Mouse (Mus musculus) liver, postnatal 0 days (tissue): ENCODE measurements around the gene Dqx1. TPM values are rescaled to one million over a fixed set of nuclear protein-coding genes. Genes with fewer than 3 reads are reported as not detected.

ENCODE experiments used
- ATAC-seq: fragments of 200-750 bp; cut with Nextera tagmentation; 2 replicates; pipeline ENCODE4 v1.8.0; 2017; ENCODE audit warnings: mild to moderate bottlenecking, moderate library complexity
- DNase-seq: peaks from one replicate; pipeline ENCODE4 v3.0.0-alpha.2; 2016
- H3K27ac ChIP-seq: fragments of 300-500 bp; sonication (generic); 2 replicates; pipeline ENCODE4 v1.5.1; 2014; ENCODE audit warnings: antibody characterized with exemption, moderate library complexity, mild to moderate bottlenecking, low read depth
- H3K27me3 ChIP-seq: fragments of 300-500 bp; sonication (generic); 2 replicates; pipeline ENCODE4 v1.6.1; 2014; ENCODE audit warnings: low read length, control low read depth, mixed read lengths; ENCODE audit not compliant: insufficient read depth
- H3K36me3 ChIP-seq: fragments of 300-500 bp; sonication (generic); replicated peaks from 2 replicates; pipeline ENCODE4 v1.6.1; 2014; ENCODE audit warnings: mild to moderate bottlenecking, control low read depth, low read length, moderate library complexity, mixed read lengths; ENCODE audit not compliant: insufficient read depth
- H3K4me1 ChIP-seq: fragments of 300-500 bp; sonication (generic); 2 replicates; pipeline ENCODE4 v1.6.1; 2014; ENCODE audit warnings: antibody characterized with exemption, mild to moderate bottlenecking, control low read depth; ENCODE audit not compliant: insufficient read depth
- H3K4me2 ChIP-seq: fragments of 300-500 bp; sonication (generic); 2 replicates; pipeline ENCODE4 v1.6.1; 2014; ENCODE audit warnings: low read depth, mild to moderate bottlenecking, low read length, moderate library complexity, mixed read lengths
- H3K4me3 ChIP-seq: fragments of 300-500 bp; sonication (generic); 2 replicates; pipeline ENCODE4 v1.5.1; 2014; ENCODE audit warnings: low read depth, low read length
- H3K9ac ChIP-seq: fragments of 300-500 bp; sonication (generic); replicated peaks from 2 replicates; pipeline ENCODE4 v1.6.1; 2014; ENCODE audit warnings: mild to moderate bottlenecking, moderate library complexity
- H3K9me3 ChIP-seq: fragments of 300-500 bp; sonication (generic); 2 replicates; pipeline ENCODE4 v1.6.1; 2016; ENCODE audit warnings: mild to moderate bottlenecking, control low read depth, low read length, mixed read lengths
- CTCF ChIP-seq: sonication (generic); IDR thresholded peaks from 2 replicates; pipeline ENCODE4 v1.5.1; 2016; ENCODE audit warnings: antibody characterized with exemption, low read depth
- EP300 ChIP-seq: IDR thresholded peaks from 2 replicates; pipeline ENCODE4 v1.6.1; 2016; ENCODE audit warnings: antibody characterized with exemption, low read depth, mild to moderate bottlenecking
- whole genome bisulfite sequencing: fragments of 180-500 bp; shearing (Covaris S2); extraction: QIAGEN DNeasy Blood & Tissue Kit; methylation state at CpG from one replicate; pipeline ENCODE4 v1.1.7; 2014; ENCODE audit not compliant: insufficient replicate concordance; 5-methylcytosine and 5-hydroxymethylcytosine counted together
- polyA plus RNA-seq: library from polyadenylated mRNA; unstranded; fragments of >200 nt; fragmentation: Nextera tagmentation; extraction: Ambion mirVana; gene quantifications from 2 replicates; pipeline ENCODE4 v1.2.1, GENCODE M21; 2015

Dqx1 gene
- polyA plus RNA-seq, 1 experiment from 2014 or later: 7.5 TPM

- Histone ChIP-seq H3K27me3 (peaks cover 20% of the 10 kb centered on the region), H3K9me3 (no peaks in the 10 kb centered on the region), H3K27ac (no peak overlapping the region; the same call in 1 of the 2 replicates), H3K4me2 (no peak overlapping the region), H3K4me1 (peaks cover 2% of the 10 kb centered on the region), H3K36me3 (no peaks in the 10 kb centered on the region), H3K4me3 (no peak overlapping the region), H3K9ac (no peak overlapping the region)
- ATAC-seq (no peak), DNase-seq (no peak)
- TF ChIP-seq CTCF (no peak), EP300 (no peak)
- 17% methylated on average over 6 of the region's 6 CpGs for WGBS
Measured at GRCm38 (mm10) chr6:83092416-83093127, 34.9 kb downstream of the Dqx1 start.

DNA sequence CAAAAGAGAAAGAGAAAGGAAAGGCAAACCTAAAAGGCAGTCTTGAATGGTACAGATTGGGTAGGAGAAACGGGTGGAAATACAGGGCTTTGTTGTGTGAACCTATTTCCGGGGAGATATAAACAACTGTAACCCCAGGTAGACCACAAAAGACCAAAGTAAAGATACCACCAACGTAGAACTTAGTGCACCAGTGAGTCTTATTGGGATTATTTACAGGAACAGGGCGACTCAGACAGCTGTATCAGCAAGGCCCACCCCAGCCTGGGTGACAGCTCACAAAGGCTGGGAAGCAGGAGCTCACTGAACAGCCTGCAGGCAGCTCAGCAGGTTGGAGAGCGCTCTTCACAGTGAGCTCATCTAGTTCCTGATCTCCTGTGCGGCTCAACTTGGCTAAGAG is 38.3 kb downstream of the Dqx1 start:
- Histone ChIP-seq H3K4me2 (no peak overlapping the region), H3K36me3 (no peaks in the 10 kb centered on the region), H3K9ac (no peak overlapping the region), H3K4me1 (peaks cover 2% of the 10 kb centered on the region; the same call in 1 of the 2 replicates), H3K4me3 (no peak overlapping the region), H3K9me3 (no peaks in the 10 kb centered on the region), H3K27ac (no peak overlapping the region), H3K27me3 (0 out of 2 replicates have a peak, but pooled peaks cover 1% of the 10 kb centered on the region)
- no peak for DNase-seq
- TF ChIP-seq CTCF: no peak
- 51% methylated on average over 6 of the region's 6 CpGs for WGBS
- no peak for ATAC-seq

DNA sequence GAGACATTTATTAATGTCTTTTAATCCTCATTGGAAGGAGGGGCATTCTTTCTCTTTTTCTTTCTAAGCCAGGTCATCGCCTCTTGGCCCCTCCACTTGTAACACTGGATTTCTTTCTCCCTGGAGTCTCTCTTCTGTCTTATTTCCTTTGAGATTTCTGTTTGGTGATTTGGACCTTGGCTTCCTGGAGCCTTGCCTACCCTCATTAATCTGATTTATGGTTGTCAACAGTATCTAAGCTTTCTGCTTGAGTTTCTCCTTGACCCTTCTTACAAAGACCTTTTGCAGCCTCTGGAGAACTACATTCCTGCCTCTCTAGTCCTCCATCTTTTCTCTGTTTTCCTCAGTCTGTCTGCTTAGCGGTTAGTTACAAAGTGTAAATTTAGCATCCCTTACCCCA is 40.8 kb downstream of the Dqx1 start:
- 78% methylated on average over 2 of the region's 2 CpGs for WGBS
- no peak overlapping the region for H3K4me3 ChIP-seq
- no peaks in the 10 kb centered on the region for H3K9me3 ChIP-seq
- H3K4me2 ChIP-seq: no peak overlapping the region
- TF ChIP-seq CTCF (no peak), EP300 (no peak)
- no peak overlapping the region for H3K27ac ChIP-seq
- DNase-seq: no peak
- ATAC-seq: no peak
- H3K4me1 ChIP-seq: peaks cover 21% of the 10 kb centered on the region
- H3K27me3 ChIP-seq: no peaks in the 10 kb centered on the region
- H3K9ac ChIP-seq: no peak overlapping the region
- no peaks in the 10 kb centered on the region for H3K36me3 ChIP-seq

DNA sequence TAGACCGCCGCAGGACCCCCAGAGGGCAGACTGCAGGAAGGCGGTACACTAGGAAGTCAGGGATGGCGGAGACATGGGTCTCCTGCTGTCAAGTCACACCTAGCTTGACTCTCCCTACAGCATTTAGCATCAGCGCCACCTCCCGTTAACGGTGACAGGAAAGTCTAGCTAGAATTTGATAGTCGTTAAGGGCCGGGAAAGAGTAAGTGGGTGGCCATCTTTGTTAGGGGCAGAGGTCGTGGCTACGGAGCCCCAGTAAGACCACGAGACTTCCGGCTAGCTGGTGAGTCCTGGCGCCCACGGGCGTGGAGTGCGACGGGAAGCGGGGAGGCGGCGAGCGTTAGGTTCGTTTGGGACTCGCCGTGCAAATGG is 43.7 kb downstream of the Dqx1 start, which contains the start of the genes Ccdc142 and Gm42688:
Gene Ccdc142 (plus strand): TSS at position 286 of the 372 bp plus-strand sequence.
Gene Gm42688 (plus strand): TSS at position 302 of the 372 bp plus-strand sequence.
- TF ChIP-seq CTCF (peak; percentile 92), EP300 (no peak)
- H3K9ac ChIP-seq: peak within 1 kb of the TSS; percentile 76

DNA sequence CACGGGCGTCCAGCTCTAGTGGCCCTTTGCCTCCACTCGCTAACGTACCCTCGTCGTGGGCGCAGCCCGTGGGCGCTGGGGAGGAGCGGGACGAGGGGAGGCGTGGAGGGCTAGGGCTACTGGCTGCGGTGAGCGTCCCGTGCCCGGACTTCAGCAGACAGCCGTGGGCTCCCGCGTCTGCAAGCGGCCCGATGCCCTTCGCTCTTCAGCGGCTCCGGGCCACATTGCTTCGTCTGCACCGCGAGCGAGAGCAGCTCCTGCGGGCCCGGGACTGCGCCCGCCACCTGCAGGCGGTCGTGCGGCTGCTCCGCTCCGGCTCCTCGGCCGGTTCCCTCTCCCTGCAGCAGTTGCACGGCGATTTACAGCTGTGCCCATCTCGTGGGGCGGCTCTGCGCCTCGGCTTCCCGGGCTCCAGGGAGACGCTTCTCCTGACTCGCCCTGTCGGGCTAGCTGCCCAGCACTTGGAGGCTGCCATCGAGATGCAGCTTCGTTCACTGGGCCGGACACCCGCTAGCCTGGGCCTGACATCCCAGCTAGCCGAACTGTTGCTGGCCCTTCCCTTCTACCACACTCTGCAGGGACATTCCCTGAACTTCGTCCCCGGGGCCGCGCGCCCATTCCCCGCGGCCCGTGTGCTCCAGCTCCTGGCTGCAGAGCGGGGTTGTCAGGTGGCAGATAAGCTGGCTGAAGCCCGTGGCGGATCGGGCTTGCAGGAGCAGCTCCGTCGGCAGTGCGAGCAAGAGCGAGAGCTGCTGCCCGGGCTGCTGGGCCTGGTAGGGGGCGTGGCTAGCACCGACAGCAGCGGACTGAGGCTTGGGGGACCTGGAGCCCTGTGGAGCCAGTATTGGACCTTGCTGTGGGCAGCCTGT is 44.3 kb downstream of the Dqx1 start:
- ATAC-seq: peak; percentile 85
- no peak for TF ChIP-seq EP300
- TF ChIP-seq CTCF: peak; percentile 71
- peak; percentile 78 for DNase-seq
- peak overlapping the region; percentile 85 for H3K27ac ChIP-seq
- H3K4me2 ChIP-seq: peak overlapping the region; percentile 100
- WGBS: 1% methylated on average over 50 of the region's 74 CpGs
- H3K36me3 ChIP-seq: 0 out of 2 replicates have a peak, but pooled peaks cover 5% of the 10 kb centered on the region
- H3K9me3 ChIP-seq: no peaks in the 10 kb centered on the region
- peaks cover 23% of the 10 kb centered on the region for H3K4me1 ChIP-seq
- peak overlapping the region; percentile 76 for H3K9ac ChIP-seq
- H3K4me3 ChIP-seq: peak overlapping the region; percentile 76
- H3K27me3 ChIP-seq: no peaks in the 10 kb centered on the region

More for the DNA sequence above, 43.7 kb downstream of the Dqx1 start, which contains the start of the genes Ccdc142 and Gm42688:
- H3K4me2 ChIP-seq: peak within 1 kb of the TSS; percentile 100
- H3K9me3 ChIP-seq: no peaks in the 10 kb centered on the region
- peak within 1 kb of the TSS; percentile 76 for H3K4me3 ChIP-seq
- under 1% methylated on average over 25 of the region's 25 CpGs for WGBS
- peak; percentile 90 for ATAC-seq
- H3K4me1 ChIP-seq: peaks cover 23% of the 10 kb centered on the region
- H3K27ac ChIP-seq: peak within 1 kb of the TSS; percentile 85
- no peaks in the 10 kb centered on the region for H3K27me3 ChIP-seq
- DNase-seq: peak; percentile 87
- no peaks in the 10 kb centered on the region for H3K36me3 ChIP-seq

GRCm38 (mm10) chr6:83103130-83103650 is 45.5 kb downstream of the Dqx1 start:
- Histone ChIP-seq H3K4me3 (no peak overlapping the region), H3K36me3 (peaks cover 9% of the 10 kb centered on the region; the same call in 1 of the 2 replicates), H3K4me1 (peaks cover 29% of the 10 kb centered on the region), H3K4me2 (peak overlapping the region; percentile 100; the same call in 1 of the 2 replicates), H3K9me3 (no peaks in the 10 kb centered on the region), H3K27ac (no peak overlapping the region), H3K9ac (no peak overlapping the region), H3K27me3 (no peaks in the 10 kb centered on the region)
- no peak for TF ChIP-seq EP300
- no peak for TF ChIP-seq CTCF
- DNase-seq (no peak), ATAC-seq (no peak)
- whole genome bisulfite sequencing: 47% methylated on average over 11 of the region's 11 CpGs
